8 mouse cellular contexts compared by ENCODE assay signal in the genomic region with DNA sequence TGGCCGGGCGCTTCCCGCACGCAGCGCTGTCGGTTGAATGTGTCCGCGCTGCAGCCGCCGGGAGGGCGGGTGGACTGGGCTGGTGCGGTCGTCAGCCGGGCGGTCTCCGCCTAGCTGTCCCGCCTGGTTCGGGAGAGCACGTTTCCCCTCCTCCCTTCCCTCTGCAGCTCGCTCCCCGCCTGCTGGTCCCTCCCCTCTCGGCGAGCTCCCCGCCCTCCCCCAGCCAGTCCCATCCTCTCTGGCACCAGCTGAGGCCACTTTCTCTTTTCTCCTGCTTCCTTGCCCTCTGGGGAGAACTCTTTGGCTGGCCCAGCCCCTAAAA. TPM values are rescaled to one million over a fixed set of nuclear protein-coding genes. Genes with fewer than 3 reads are reported as not detected.
DNase-seq lines count a peak whose midpoint lies in the region; ATAC-seq and TF ChIP-seq lines count a peak whose summit lies in the region.

A gene (minus strand): TSS at position 11 of the 322 bp plus-strand sequence.

- H3K27ac ChIP-seq in embryonic facial prominence, embryonic 11.5 days (replicated peaks; ENCODE audit: low read depth, low read length), result peak within 1 kb of the TSS; percentile 60
- H3K27ac ChIP-seq in heart, adult 2 months, result peak within 1 kb of the TSS; percentile 33; the same call in 1 of the 2 replicates
- peak within 1 kb of the TSS; percentile 90 for H3K27ac ChIP-seq in limb, embryonic 10.5 days
- 0 out of 2 replicates have a peak within 1 kb of the TSS, but pooled peaks have one; percentile 30 for H3K27ac ChIP-seq in midbrain, embryonic 12.5 days (replicated peaks)
- peak within 1 kb of the TSS; percentile 68 for H3K27ac ChIP-seq in stomach, embryonic 14.5 days (ENCODE audit: low read length)

- H3K4me3 ChIP-seq in megakaryocyte, embryonic 14.5 days (replicated peaks), result peak within 1 kb of the TSS; percentile 88
- peak within 1 kb of the TSS; percentile 81 for H3K4me3 ChIP-seq in embryonic facial prominence, embryonic 11.5 days (ENCODE audit: low read depth, low read length)
- peak within 1 kb of the TSS; percentile 64 for H3K4me3 ChIP-seq in heart, adult 2 months
- peak within 1 kb of the TSS; percentile 88 for H3K4me3 ChIP-seq in limb, embryonic 10.5 days
- peak within 1 kb of the TSS; percentile 65 for H3K4me3 ChIP-seq in midbrain, embryonic 12.5 days
- H3K4me3 ChIP-seq in stomach, embryonic 14.5 days (ENCODE audit: low read depth, low read length), result peak within 1 kb of the TSS; percentile 77

- ATAC-seq in megakaryocyte, adult 5-6 weeks (ENCODE audit: poor library complexity, severe bottlenecking), result no peak
- peak; percentile 87 for ATAC-seq in embryonic facial prominence, embryonic 11.5 days (replicated peaks; ENCODE audit: insufficient number of reproducible peaks, low FRiP score, low TSS enrichment, low read depth)
- peak; percentile 90 for ATAC-seq in midbrain, embryonic 12.5 days (ENCODE audit: low FRiP score, low read depth)
- ATAC-seq in stomach, embryonic 14.5 days (ENCODE audit: insufficient number of reproducible peaks, insufficient read depth, low FRiP score, low read depth), result peak; percentile 93

- no peak for TF ChIP-seq POLR2A in heart, adult 2 months (IDR thresholded peaks at IDR 0.05; ENCODE audit: insufficient read depth, low read depth, low read length)

- intact Hi-C loops in heart, adult 2 months (cut with DNase I), result no loop called here

- H3K36me3 ChIP-seq in megakaryocyte, embryonic 14.5 days (replicated peaks; ENCODE audit: low read length), result no peaks in the 10 kb centered on the region
- H3K36me3 ChIP-seq in embryonic facial prominence, embryonic 11.5 days (replicated peaks; ENCODE audit: control insufficient read depth, insufficient read depth, low read depth, low read length), result no peaks in the 10 kb centered on the region
- H3K36me3 ChIP-seq in heart, adult 2 months (ENCODE audit: control insufficient read depth, insufficient read depth, low read length), result no peaks in the 10 kb centered on the region
- 0 out of 2 replicates have a peak, but pooled peaks cover 3% of the 10 kb centered on the region for H3K36me3 ChIP-seq in limb, embryonic 10.5 days
- H3K36me3 ChIP-seq in midbrain, embryonic 12.5 days, result no peaks in the 10 kb centered on the region
- no peaks in the 10 kb centered on the region for H3K36me3 ChIP-seq in stomach, embryonic 14.5 days (ENCODE audit: control insufficient read depth, insufficient read depth, low read length)

- H3K4me2 ChIP-seq in embryonic facial prominence, embryonic 11.5 days (ENCODE audit: low read depth, low read length), result peak within 1 kb of the TSS; percentile 95
- peak within 1 kb of the TSS; percentile 97 for H3K4me2 ChIP-seq in midbrain, embryonic 12.5 days (replicated peaks)
- H3K4me2 ChIP-seq in stomach, embryonic 14.5 days (replicated peaks; ENCODE audit: low read depth, low read length), result peak within 1 kb of the TSS; percentile 89

- peak; percentile 82 for DNase-seq in embryonic facial prominence, embryonic 11.5 days (ENCODE audit: low spot score)
- peak; percentile 78 to 85 for DNase-seq in heart, adult 2 months
- DNase-seq in kidney, adult 18-20 months, result peak; percentile 69
- DNase-seq in limb, embryonic 10.5 days (ENCODE audit: low spot score), result peak; percentile 83

- TF ChIP-seq EP300 in heart, adult 2 months (IDR thresholded peaks at IDR 0.05; ENCODE audit: insufficient read depth, low read depth, low read length), result no peak

- peaks cover 24% of the 10 kb centered on the region for H3K27me3 ChIP-seq in megakaryocyte, embryonic 14.5 days (replicated peaks)
- H3K27me3 ChIP-seq in embryonic facial prominence, embryonic 11.5 days (ENCODE audit: control insufficient read depth, insufficient read depth, low read length), result no peaks in the 10 kb centered on the region
- no peaks in the 10 kb centered on the region for H3K27me3 ChIP-seq in heart, adult 2 months (ENCODE audit: control insufficient read depth, insufficient read depth, low read length)
- 0 out of 2 replicates have a peak, but pooled peaks cover 8% of the 10 kb centered on the region for H3K27me3 ChIP-seq in limb, embryonic 10.5 days (ENCODE audit: low read depth, poor library complexity, severe bottlenecking)
- peaks cover 83% of the 10 kb centered on the region for H3K27me3 ChIP-seq in midbrain, embryonic 12.5 days
- H3K27me3 ChIP-seq in stomach, embryonic 14.5 days (ENCODE audit: control insufficient read depth, insufficient read depth, low read length), result no peaks in the 10 kb centered on the region

- peaks cover 6% of the 10 kb centered on the region for H3K4me1 ChIP-seq in megakaryocyte, embryonic 14.5 days
- no peaks in the 10 kb centered on the region for H3K4me1 ChIP-seq in embryonic facial prominence, embryonic 11.5 days (ENCODE audit: control insufficient read depth, insufficient read depth, low read length)
- 0 out of 2 replicates have a peak, but pooled peaks cover 2% of the 10 kb centered on the region for H3K4me1 ChIP-seq in heart, adult 2 months (ENCODE audit: control insufficient read depth, insufficient read depth, low read length)
- peaks cover 31% of the 10 kb centered on the region for H3K4me1 ChIP-seq in limb, embryonic 10.5 days
- H3K4me1 ChIP-seq in midbrain, embryonic 12.5 days, result peaks cover 11% of the 10 kb centered on the region
- peaks cover 5% of the 10 kb centered on the region; the same call in 1 of the 2 replicates for H3K4me1 ChIP-seq in stomach, embryonic 14.5 days (ENCODE audit: control insufficient read depth, insufficient read depth, low read length)

- peak within 1 kb of the TSS; percentile 82 for H3K9ac ChIP-seq in embryonic facial prominence, embryonic 11.5 days (replicated peaks; ENCODE audit: low read length)
- H3K9ac ChIP-seq in heart, adult 2 months (ENCODE audit: low read depth, low read length), result peak within 1 kb of the TSS; percentile 54
- peak within 1 kb of the TSS; percentile 66 for H3K9ac ChIP-seq in midbrain, embryonic 12.5 days (replicated peaks)
- peak within 1 kb of the TSS; percentile 68 for H3K9ac ChIP-seq in stomach, embryonic 14.5 days (replicated peaks; ENCODE audit: low read depth, low read length)

- H3K9me3 ChIP-seq in megakaryocyte, embryonic 14.5 days, result peaks cover 12% of the 10 kb centered on the region; the same call in 1 of the 2 replicates
- no peaks in the 10 kb centered on the region for H3K9me3 ChIP-seq in embryonic facial prominence, embryonic 11.5 days (replicated peaks; ENCODE audit: control insufficient read depth, low read length)
- H3K9me3 ChIP-seq in limb, embryonic 10.5 days (replicated peaks), result no peaks in the 10 kb centered on the region
- no peaks in the 10 kb centered on the region for H3K9me3 ChIP-seq in midbrain, embryonic 12.5 days
- no peaks in the 10 kb centered on the region for H3K9me3 ChIP-seq in stomach, embryonic 14.5 days (ENCODE audit: control insufficient read depth, low read depth, low read length)

- 0% methylated on average over 17 of the region's 24 CpGs for WGBS in embryonic facial prominence, embryonic 11.5 days
- WGBS in heart, adult 2 months, result 0% methylated on average over 24 of the region's 24 CpGs
- WGBS in limb, embryonic 10.5 days, result under 1% methylated on average over 24 of the region's 24 CpGs
- WGBS in midbrain, embryonic 12.5 days, result 0% methylated on average over 15 of the region's 24 CpGs
- 2% methylated on average over 16 of the region's 24 CpGs for WGBS in stomach, embryonic 14.5 days

- peak; percentile 21; the same call in 1 of the 2 replicates for TF ChIP-seq CTCF in heart, adult 2 months (IDR thresholded peaks at IDR 0.05)

- no peaks in the 10 kb centered on the region for H3K79me2 ChIP-seq in heart, adult 2 months (replicated peaks; ENCODE audit: control insufficient read depth, insufficient read depth, low read length)

RNA-seq across cellular contexts. Expression of the gene that starts here (rescaled TPM):
- polyA plus RNA-seq in megakaryocyte, embryonic 14.5 days (2012; ENCODE audit: insufficient read depth, low replicate concordance), result not detected in 2 replicates
- 0.02 TPM in 1 of 2 replicates, not detected in the other for total RNA-seq in megakaryocyte, adult 5-6 weeks (2015)
- total RNA-seq in megakaryocyte, adult 5-6 weeks (2017), result not detected in 2 replicates
- polyA plus RNA-seq in embryonic facial prominence, embryonic 11.5 days (2014; fragmentation: Nextera tagmentation; extraction: Ambion mirVana), result 4.1 TPM in 2 replicates
- total RNA-seq in heart, adult 2 months (2021), result 1 to 10 TPM; 4.9 to 6.1 TPM
- polyA plus RNA-seq in heart, adult 2 months (2012; rRNA removed), result 2.3 and 4.1 TPM in 2 replicates
- polyA plus RNA-seq in limb, embryonic 10.5 days (2016; fragmentation: Nextera tagmentation; extraction: Ambion mirVana), result 3.0 and 4.5 TPM in 2 replicates
- polyA plus RNA-seq in midbrain, embryonic 12.5 days (2016; fragmentation: Nextera tagmentation; extraction: Ambion mirVana), result 12.1 and 12.7 TPM in 2 replicates
- 13.4 and 14.2 TPM in 2 replicates for polyA plus RNA-seq in stomach, embryonic 14.5 days (2014; fragmentation: Nextera tagmentation; extraction: Ambion mirVana)

Comparison
In these comparisons a context has a peak if more than half of its experiments do, and no peak if none do; other contexts are left out.
1. RNA of the gene that starts here (total RNA-seq): 4.9 to 6.1 TPM in heart, adult 2 months; 0.02 TPM in megakaryocyte, adult 5-6 weeks; every median in the first group is over 4 times any median in the second.
2. H3K27ac ChIP-seq: peak in every context shown above with its lines; median percentile 90 in limb, embryonic 10.5 days; 68 in stomach, embryonic 14.5 days; 60 in embryonic facial prominence, embryonic 11.5 days; 33 in heart, adult 2 months; 30 in midbrain, embryonic 12.5 days.
3. Peak in every context shown above with its lines, with median percentiles within 50 percentile points of each other: H3K4me3 ChIP-seq, DNase-seq, H3K4me2 ChIP-seq and H3K9ac ChIP-seq.